Mouse (Mus musculus) heart, postnatal 0 days (tissue): ENCODE measurements around the gene Rbfox2. TPM values are rescaled to one million over a fixed set of nuclear protein-coding genes. Genes with fewer than 3 reads are reported as not detected.

Source experiments
- ATAC-seq: fragments of 200-750 bp; cut with Nextera tagmentation; 2 replicates; pipeline ENCODE4 v1.8.0; 2017; ENCODE audit warnings: low read depth, moderate number of reproducible peaks, moderate library complexity; ENCODE audit not compliant: insufficient read depth
- DNase-seq: peaks from one replicate; pipeline ENCODE4 v3.0.0-alpha.2; 2016; ENCODE audit warnings: low spot score
- H3K27ac ChIP-seq: fragments of 300-500 bp; sonication (generic); 2 replicates; pipeline ENCODE4 v1.5.1; 2014; ENCODE audit warnings: low read depth, mild to moderate bottlenecking
- H3K27me3 ChIP-seq: fragments of 300-500 bp; sonication (generic); 2 replicates; pipeline ENCODE4 v1.6.1; 2014; ENCODE audit warnings: low read length, mixed read lengths; ENCODE audit not compliant: control insufficient read depth, insufficient read depth
- H3K36me3 ChIP-seq: fragments of 300-500 bp; sonication (generic); replicated peaks from 2 replicates; pipeline ENCODE4 v1.6.1; 2014; ENCODE audit warnings: low read length, mixed read lengths; ENCODE audit not compliant: control insufficient read depth, insufficient read depth
- H3K4me1 ChIP-seq: fragments of 300-500 bp; sonication (generic); 2 replicates; pipeline ENCODE4 v1.6.1; 2014; ENCODE audit warnings: antibody characterized with exemption; ENCODE audit not compliant: control insufficient read depth, insufficient read depth
- H3K4me2 ChIP-seq: fragments of 300-500 bp; sonication (generic); 2 replicates; pipeline ENCODE4 v1.6.1; 2014; ENCODE audit warnings: low read depth, mild to moderate bottlenecking, low read length, moderate library complexity
- H3K4me3 ChIP-seq: fragments of 300-500 bp; sonication (generic); 2 replicates; pipeline ENCODE4 v1.5.1; 2014; ENCODE audit warnings: low read depth, low read length
- H3K9ac ChIP-seq: fragments of 300-500 bp; sonication (generic); replicated peaks from 2 replicates; pipeline ENCODE4 v1.6.1; 2014; ENCODE audit warnings: low read depth, low read length, mixed read lengths
- H3K9me3 ChIP-seq: fragments of 300-500 bp; sonication (generic); replicated peaks from 2 replicates; pipeline ENCODE4 v1.6.1; 2016; ENCODE audit warnings: low read length; ENCODE audit not compliant: control insufficient read depth
- CTCF ChIP-seq: IDR thresholded peaks from 2 replicates; pipeline ENCODE4 v1.5.1; 2016; ENCODE audit warnings: antibody characterized with exemption, control low read depth, low read depth
- EP300 ChIP-seq: IDR thresholded peaks from 2 replicates; pipeline ENCODE4 v1.6.1; 2016; ENCODE audit warnings: antibody characterized with exemption, low read depth
- WGBS: fragments of 180-500 bp; shearing (Covaris S2); extraction: QIAGEN DNeasy Blood & Tissue Kit; methylation state at CpG from one replicate; pipeline ENCODE4 v1.1.7; 2014; 5-methylcytosine and 5-hydroxymethylcytosine counted together
- polyA plus RNA-seq: library from polyadenylated mRNA; unstranded; fragments of >200 nt; fragmentation: Nextera tagmentation; extraction: Ambion mirVana; gene quantifications from 2 replicates; pipeline ENCODE4 v1.2.1, GENCODE M21; 2015
- total RNA-seq: library from RNA; depleted of rRNA; stranded (reverse); fragments of >200 nt; gene quantifications from 2 replicates; pipeline ENCODE4 v1.2.3, GENCODE M21; 2014; ENCODE audit warnings: low replicate concordance

Rbfox2 gene
- total and polyA plus RNA-seq, 2 experiments from 2014 or later = 49.1 to 143 TPM

DNA sequence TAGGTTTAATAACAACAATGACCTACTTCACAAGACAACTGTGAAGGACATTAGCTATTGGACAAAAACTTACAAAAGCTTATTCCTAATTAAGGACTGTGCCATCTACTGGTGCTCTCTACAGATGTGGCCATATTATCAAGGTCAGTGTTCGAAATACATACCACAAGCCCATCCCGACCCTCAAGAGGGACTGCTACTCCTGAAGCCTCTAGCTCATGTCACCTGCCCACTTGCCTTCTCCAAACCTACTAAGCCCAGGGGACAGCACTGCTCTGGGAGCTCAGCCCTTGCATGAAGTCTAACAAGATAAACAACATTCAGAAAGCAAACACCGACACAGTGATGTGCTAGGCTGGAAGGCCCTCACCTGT, 103.9 kb downstream of the Rbfox2 start:
- Histone ChIP-seq H3K27ac (peak overlapping the region; percentile 95), H3K4me1 (peaks cover 52% of the 10 kb centered on the region), H3K9ac (peak overlapping the region; percentile 49), H3K27me3 (no peaks in the 10 kb centered on the region), H3K4me3 (peak overlapping the region; percentile 23), H3K9me3 (no peaks in the 10 kb centered on the region), H3K36me3 (no peaks in the 10 kb centered on the region), H3K4me2 (peak overlapping the region; percentile 57)
- 33% methylated on average over 3 of the region's 3 CpGs for WGBS
- ATAC-seq (peak; percentile 6; the same call in 1 of the 2 replicates), DNase-seq (no peak)
- TF ChIP-seq CTCF (no peak), EP300 (no peak)

DNA sequence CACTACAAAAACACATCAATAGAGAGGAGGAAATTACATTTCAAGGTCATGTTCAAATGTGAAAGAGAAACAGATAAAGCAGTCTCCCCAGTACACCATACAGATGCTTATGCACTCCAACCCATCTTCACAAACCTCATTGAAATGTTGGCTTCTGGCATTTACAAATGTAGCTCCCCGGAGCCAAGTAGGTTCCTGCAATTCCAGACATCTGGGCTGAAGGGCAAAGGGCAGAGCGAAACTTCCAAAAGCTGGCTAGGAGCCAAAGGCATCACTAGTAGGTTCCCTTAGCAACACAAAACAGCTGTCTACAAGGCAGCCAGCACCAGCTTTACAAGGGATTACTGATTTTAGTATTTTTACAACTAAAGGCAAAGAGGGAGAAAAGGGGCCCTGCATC, 104.6 kb downstream of the Rbfox2 start:
- 2% methylated on average over 2 of the region's 2 CpGs for WGBS
- Histone ChIP-seq H3K4me3 (peak overlapping the region; percentile 25), H3K4me2 (peak overlapping the region; percentile 57), H3K4me1 (peaks cover 57% of the 10 kb centered on the region), H3K9ac (no peak overlapping the region; the same call in 1 of the 2 replicates), H3K27me3 (no peaks in the 10 kb centered on the region), H3K36me3 (no peaks in the 10 kb centered on the region), H3K27ac (peak overlapping the region; percentile 87), H3K9me3 (no peaks in the 10 kb centered on the region)
- ATAC-seq = no peak; the same call in 1 of the 2 replicates
- TF ChIP-seq CTCF (no peak), EP300 (no peak)
- DNase-seq = peak; percentile 86

DNA sequence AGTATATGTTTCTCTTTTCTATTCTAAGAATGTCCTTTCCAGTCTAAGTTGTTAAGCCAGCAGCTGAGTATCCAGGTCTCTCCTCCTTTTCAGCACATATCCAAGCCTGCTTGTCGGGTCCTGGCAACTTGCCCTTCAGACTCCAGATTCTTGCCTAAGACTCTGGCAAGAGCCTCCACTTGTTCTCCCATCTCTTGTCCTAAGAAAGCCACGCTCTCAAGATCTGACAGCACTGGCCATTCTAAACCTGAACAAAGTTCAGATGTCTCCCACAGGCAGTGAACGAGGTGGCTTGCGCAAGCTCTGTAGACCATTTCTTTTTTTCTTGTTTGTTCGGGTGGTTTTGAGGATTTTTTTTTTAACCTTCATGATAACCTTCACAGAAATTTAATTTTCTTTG, 110.0 kb downstream of the Rbfox2 start:
- H3K4me3 ChIP-seq = no peak overlapping the region
- no peaks in the 10 kb centered on the region for H3K27me3 ChIP-seq
- H3K4me2 ChIP-seq = no peak overlapping the region
- peak overlapping the region; percentile 46; the same call in 1 of the 2 replicates for H3K27ac ChIP-seq
- WGBS = 58% methylated on average over 5 of the region's 5 CpGs
- H3K9me3 ChIP-seq = no peaks in the 10 kb centered on the region
- no peak overlapping the region for H3K9ac ChIP-seq
- H3K4me1 ChIP-seq = peaks cover 54% of the 10 kb centered on the region
- peak; percentile 36 for DNase-seq
- TF ChIP-seq EP300 (no peak), CTCF (no peak)
- ATAC-seq = no peak
- 0 out of 2 replicates have a peak, but pooled peaks cover 7% of the 10 kb centered on the region for H3K36me3 ChIP-seq

DNA sequence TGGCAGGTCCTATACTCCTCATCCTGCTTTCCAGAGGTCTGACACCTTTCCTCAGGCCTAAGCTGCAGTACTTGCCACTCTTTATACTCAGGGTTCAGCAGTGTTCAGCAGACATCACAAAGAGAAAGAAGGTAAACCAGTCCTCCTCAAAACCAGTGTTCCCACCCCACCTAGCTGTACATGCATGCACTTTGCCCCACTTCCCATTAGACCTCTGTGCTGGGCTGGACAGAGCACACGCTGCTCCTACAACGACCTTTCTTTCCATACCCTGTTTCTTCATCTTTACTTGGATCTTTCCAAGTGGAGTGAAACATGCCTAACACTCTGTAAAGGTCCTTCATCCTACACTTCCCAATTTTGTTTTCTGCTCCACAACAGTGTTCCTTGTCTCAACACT, 110.8 kb downstream of the Rbfox2 start:
- Histone ChIP-seq H3K27me3 (no peaks in the 10 kb centered on the region), H3K4me1 (peaks cover 48% of the 10 kb centered on the region)
- ATAC-seq = no peak

DNA sequence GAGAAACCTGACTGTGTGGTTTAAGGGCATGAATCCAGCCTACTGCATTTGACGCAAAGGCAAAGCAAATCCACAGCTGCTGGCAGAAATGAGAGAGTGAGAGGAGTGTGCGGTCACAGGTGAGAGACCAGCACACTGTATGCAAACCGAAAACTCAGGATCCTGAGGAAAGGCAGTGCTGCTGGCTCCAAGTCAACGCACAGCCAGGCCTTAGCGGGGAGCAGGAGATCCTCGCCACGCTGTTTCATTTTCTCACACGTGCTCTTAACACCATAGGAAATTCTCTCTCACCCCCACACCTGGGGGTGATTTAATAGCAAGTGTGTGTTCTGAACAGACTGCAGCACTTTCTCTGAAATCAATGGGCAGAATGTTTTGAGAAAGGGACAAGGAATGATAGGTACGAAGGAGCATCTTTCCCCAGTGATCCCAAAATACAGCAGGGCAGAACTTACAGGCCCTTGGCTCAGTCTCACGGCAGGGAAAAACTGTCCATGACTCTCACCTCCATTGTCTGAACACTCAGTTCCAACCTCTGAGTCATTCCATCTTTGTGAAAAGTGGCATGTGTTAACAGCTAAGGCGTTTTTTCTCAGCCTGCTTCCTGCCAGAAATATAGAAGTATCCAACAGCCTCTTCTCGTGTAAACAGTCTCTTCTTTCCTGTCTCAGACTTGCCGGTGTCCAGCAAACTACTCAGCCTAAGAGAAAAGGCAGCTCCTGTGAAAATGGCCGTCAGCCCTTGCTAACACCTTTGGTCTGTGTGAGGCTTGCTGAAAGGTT, 114.5 kb downstream of the Rbfox2 start:
- no peaks in the 10 kb centered on the region for H3K27me3 ChIP-seq
- H3K9ac ChIP-seq = no peak overlapping the region
- no peak overlapping the region for H3K4me3 ChIP-seq
- no peak overlapping the region for H3K4me2 ChIP-seq
- no peak for TF ChIP-seq EP300
- TF ChIP-seq CTCF = no peak
- peaks cover 44% of the 10 kb centered on the region for H3K4me1 ChIP-seq
- H3K36me3 ChIP-seq = 0 out of 2 replicates have a peak, but pooled peaks cover 7% of the 10 kb centered on the region
- peak overlapping the region; percentile 64 for H3K27ac ChIP-seq
- WGBS = 36% methylated on average over 14 of the region's 14 CpGs
- ATAC-seq = no peak
- no peaks in the 10 kb centered on the region for H3K9me3 ChIP-seq
- no peak for DNase-seq

More for the DNA sequence above, 110.8 kb downstream of the Rbfox2 start:
- no peak for DNase-seq
- WGBS = 64% methylated on average over 2 of the region's 2 CpGs
- no peak overlapping the region for H3K4me2 ChIP-seq
- no peaks in the 10 kb centered on the region for H3K9me3 ChIP-seq
- no peak for TF ChIP-seq CTCF
- no peak for TF ChIP-seq EP300
- no peak overlapping the region for H3K4me3 ChIP-seq
- H3K9ac ChIP-seq = no peak overlapping the region
- 0 out of 2 replicates have a peak, but pooled peaks cover 7% of the 10 kb centered on the region for H3K36me3 ChIP-seq
- 0 out of 2 replicates have a peak overlapping the region, but pooled peaks have one; percentile 14 for H3K27ac ChIP-seq
